Mouse (Mus musculus): ENCODE results near the gene Cnbp. TPM values are rescaled to one million over a fixed set of nuclear protein-coding genes. Genes with fewer than 3 reads are reported as not detected.

Cnbp gene
- 100 to 1,000 TPM; 303 to 355 TPM for total RNA-seq (2021)
- 201 and 451 TPM in 2 replicates for polyA plus RNA-seq (2012; rRNA removed)
- long read RNA-seq, transcript Cnbp-203 (5 exons, 1,661 nt): minor isoform, 129 of 478 reads
- long read RNA-seq, transcript Cnbp-208 (5 exons, 2,175 nt): major isoform, 179 of 478 reads
- long read RNA-seq, transcript Cnbp-202 (6 exons, 952 nt): minor isoform, 13 of 478 reads
- long read RNA-seq, transcript Cnbp-201 (5 exons, 2,178 nt): minor isoform, 81 of 478 reads
- long read RNA-seq, partial matches to known transcripts: 3 of 478 reads
- long read RNA-seq, other reads (novel, unspliced or antisense): 64 of 478 reads

GRCm38 (mm10) chr6:87850900-87851614, at the start of gene Cnbp:
Gene Cnbp, minus strand, starts transcription at chr6:87851106.
- no peaks in the 10 kb centered on the region for H3K27me3 ChIP-seq (ENCODE audit: control insufficient read depth, insufficient read depth, low read length)
- TF ChIP-seq EP300 (IDR thresholded peaks at IDR 0.05; ENCODE audit: insufficient read depth, low read depth, low read length): 0 out of 2 replicates have a peak, but pooled peaks have one; percentile 20
- peak; percentile 96 for TF ChIP-seq POLR2A (IDR thresholded peaks at IDR 0.05; ENCODE audit: insufficient read depth, low read depth, low read length)
- TF ChIP-seq CTCF (IDR thresholded peaks at IDR 0.05): peak; percentile 10; the same call in 1 of the 2 replicates
- under 1% methylated on average over 55 of the region's 55 CpGs for WGBS
- peak; percentile 96 to 98 for DNase-seq
- intact Hi-C loops (cut with DNase I): loop anchor here (1.0 to 5.0 kb wide), 4 partner anchors 13 to 62 kb away; partner anchors contain the start of genes Copg1, Hmces, Isy1 and Rab43
- peak within 1 kb of the TSS; percentile 97 for H3K27ac ChIP-seq
- H3K79me2 ChIP-seq (replicated peaks; ENCODE audit: control insufficient read depth, insufficient read depth, low read length): peaks cover 6% of the 10 kb centered on the region; the same call in 1 of the 2 replicates
- H3K4me3 ChIP-seq: peak within 1 kb of the TSS; percentile 65
- peaks cover 10% of the 10 kb centered on the region for H3K4me1 ChIP-seq (ENCODE audit: control insufficient read depth, insufficient read depth, low read length)
- H3K9ac ChIP-seq (ENCODE audit: low read depth, low read length): peak within 1 kb of the TSS; percentile 96
- peaks cover 28% of the 10 kb centered on the region for H3K36me3 ChIP-seq (ENCODE audit: control insufficient read depth, insufficient read depth, low read length)

- intact Hi-C loops (cut with DNase I): no loop called here
Measured at GRCm38 (mm10) chr6:87898028-87898427, 47.1 kb upstream of the Cnbp start.

GRCm38 (mm10) chr6:87893931-87894330, 43.0 kb upstream of the Cnbp start:
- Histone ChIP-seq H3K4me1 (ENCODE audit: control insufficient read depth, insufficient read depth, low read length) (no peaks in the 10 kb centered on the region; the same call in 1 of the 2 replicates), H3K27ac (no peak overlapping the region), H3K9ac (ENCODE audit: low read depth, low read length) (no peak overlapping the region), H3K36me3 (ENCODE audit: control insufficient read depth, insufficient read depth, low read length) (no peaks in the 10 kb centered on the region), H3K4me3 (no peak overlapping the region), H3K27me3 (ENCODE audit: control insufficient read depth, insufficient read depth, low read length) (no peaks in the 10 kb centered on the region), H3K79me2 (replicated peaks; ENCODE audit: control insufficient read depth, insufficient read depth, low read length) (no peaks in the 10 kb centered on the region)
- no peak for TF ChIP-seq CTCF (IDR thresholded peaks at IDR 0.05)
- no peak for DNase-seq
- WGBS: 86% methylated on average over 7 of the region's 7 CpGs
- intact Hi-C loops (cut with DNase I): no loop called here

More at GRCm38 (mm10) chr6:87898028-87898427, 47.1 kb upstream of the Cnbp start:
- Histone ChIP-seq H3K27me3 (ENCODE audit: control insufficient read depth, insufficient read depth, low read length) (no peaks in the 10 kb centered on the region), H3K4me3 (no peak overlapping the region), H3K27ac (no peak overlapping the region), H3K9ac (ENCODE audit: low read depth, low read length) (no peak overlapping the region), H3K36me3 (ENCODE audit: control insufficient read depth, insufficient read depth, low read length) (no peaks in the 10 kb centered on the region), H3K4me1 (ENCODE audit: control insufficient read depth, insufficient read depth, low read length) (no peaks in the 10 kb centered on the region), H3K79me2 (replicated peaks; ENCODE audit: control insufficient read depth, insufficient read depth, low read length) (no peaks in the 10 kb centered on the region)
- WGBS: 96% methylated on average over 10 of the region's 10 CpGs
- DNase-seq: no peak
- TF ChIP-seq POLR2A (IDR thresholded peaks at IDR 0.05; ENCODE audit: insufficient read depth, low read depth, low read length): no peak
- TF ChIP-seq EP300 (IDR thresholded peaks at IDR 0.05; ENCODE audit: insufficient read depth, low read depth, low read length): no peak
- no peak for TF ChIP-seq CTCF (IDR thresholded peaks at IDR 0.05)

GRCm38 (mm10) chr6:87887594-87888233, 36.8 kb upstream of the Cnbp start, which contains the start of gene Copg1:
Gene Copg1, plus strand, starts transcription at chr6:87887814.
- intact Hi-C loops (cut with DNase I): loop anchor here (1.0 to 5.0 kb wide), 7 partner anchors 25 to 220 kb away; partner anchors contain the start of genes Cnbp, Hmces and Isy1
- Histone ChIP-seq H3K9ac (ENCODE audit: low read depth, low read length) (peak within 1 kb of the TSS; percentile 68), H3K27ac (peak within 1 kb of the TSS; percentile 75), H3K36me3 (ENCODE audit: control insufficient read depth, insufficient read depth, low read length) (no peaks in the 10 kb centered on the region), H3K27me3 (ENCODE audit: control insufficient read depth, insufficient read depth, low read length) (no peaks in the 10 kb centered on the region), H3K4me1 (ENCODE audit: control insufficient read depth, insufficient read depth, low read length) (peaks cover 2% of the 10 kb centered on the region), H3K79me2 (replicated peaks; ENCODE audit: control insufficient read depth, insufficient read depth, low read length) (no peaks in the 10 kb centered on the region), H3K4me3 (peak within 1 kb of the TSS; percentile 87)
- peak; percentile 99 to 100 for DNase-seq
- 1% methylated on average over 31 of the region's 31 CpGs for WGBS
- peak; percentile 92 for TF ChIP-seq POLR2A (IDR thresholded peaks at IDR 0.05; ENCODE audit: insufficient read depth, low read depth, low read length)
- TF ChIP-seq EP300 (IDR thresholded peaks at IDR 0.05; ENCODE audit: insufficient read depth, low read depth, low read length): peak; percentile 67; the same call in 1 of the 2 replicates
- no peak; the same call in 1 of the 2 replicates for TF ChIP-seq CTCF (IDR thresholded peaks at IDR 0.05)

- H3K4me3 ChIP-seq: no peak overlapping the region
- no peak overlapping the region for H3K27ac ChIP-seq
- H3K4me1 ChIP-seq (ENCODE audit: control insufficient read depth, insufficient read depth, low read length): peaks cover 2% of the 10 kb centered on the region
- H3K36me3 ChIP-seq (ENCODE audit: control insufficient read depth, insufficient read depth, low read length): no peaks in the 10 kb centered on the region
- H3K79me2 ChIP-seq (replicated peaks; ENCODE audit: control insufficient read depth, insufficient read depth, low read length): no peaks in the 10 kb centered on the region
- WGBS: 94% methylated on average over 1 of the region's 1 CpGs
- intact Hi-C loops (cut with DNase I): loop anchor here (1.0 to 5.0 kb wide), 6 partner anchors 17 to 221 kb away; partner anchors contain the start of gene Cnbp
- no peaks in the 10 kb centered on the region for H3K27me3 ChIP-seq (ENCODE audit: control insufficient read depth, insufficient read depth, low read length)
- no peak for TF ChIP-seq POLR2A (IDR thresholded peaks at IDR 0.05; ENCODE audit: insufficient read depth, low read depth, low read length)
- no peak for TF ChIP-seq EP300 (IDR thresholded peaks at IDR 0.05; ENCODE audit: insufficient read depth, low read depth, low read length)
- no peak for TF ChIP-seq CTCF (IDR thresholded peaks at IDR 0.05)
- no peak for DNase-seq
- no peak overlapping the region for H3K9ac ChIP-seq (ENCODE audit: low read depth, low read length)
Measured at GRCm38 (mm10) chr6:87886721-87887120, 35.8 kb upstream of the Cnbp start.
